Mouse (Mus musculus): Measurements from ENCODE around the gene Eaf2. TPM values are rescaled to one million over a fixed set of nuclear protein-coding genes. Genes with fewer than 3 reads are reported as not detected.

Eaf2 gene
- 0.87 TPM for polyA plus RNA-seq (2017; shearing (Covaris generic))

DNA sequence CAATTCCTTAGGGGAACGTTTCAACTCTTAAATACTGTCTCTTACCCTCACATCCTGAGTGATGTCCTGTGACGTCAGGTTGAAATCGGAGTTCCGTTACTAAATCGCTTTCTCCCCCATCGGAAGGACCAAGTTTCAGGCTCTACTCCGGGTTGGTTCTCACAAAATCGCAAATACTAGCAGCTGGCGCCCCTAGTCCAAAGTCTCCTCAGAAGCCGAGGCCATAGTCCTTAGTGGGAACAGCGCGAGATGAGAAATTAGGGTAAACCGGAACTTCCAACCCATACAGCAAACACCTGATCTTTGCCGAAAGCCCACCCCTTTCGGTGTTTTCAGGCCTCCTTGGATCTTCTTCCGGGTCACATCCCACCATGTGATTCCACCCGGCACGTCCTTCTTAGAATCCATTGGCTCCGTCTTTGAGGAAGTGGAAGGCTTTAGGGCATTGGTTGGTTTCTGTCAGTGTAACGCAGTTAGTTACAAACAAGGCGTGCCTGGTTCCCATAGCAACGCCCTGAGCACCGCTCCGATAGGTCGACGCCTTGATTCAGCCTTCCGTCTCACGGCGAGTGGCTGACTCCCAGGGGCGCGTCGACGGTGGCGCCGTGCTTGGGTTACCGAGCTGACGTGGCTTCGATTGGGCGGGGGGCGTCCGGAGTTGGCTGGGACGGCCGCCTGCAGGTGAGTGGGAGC, at the start of gene Eaf2, which contains the start of gene Golgb1:
Gene Eaf2, minus strand, starts transcription at position 421 of the 693 bp plus-strand sequence.
Gene Golgb1, plus strand, starts transcription at position 558 of the 693 bp plus-strand sequence.

DNA sequence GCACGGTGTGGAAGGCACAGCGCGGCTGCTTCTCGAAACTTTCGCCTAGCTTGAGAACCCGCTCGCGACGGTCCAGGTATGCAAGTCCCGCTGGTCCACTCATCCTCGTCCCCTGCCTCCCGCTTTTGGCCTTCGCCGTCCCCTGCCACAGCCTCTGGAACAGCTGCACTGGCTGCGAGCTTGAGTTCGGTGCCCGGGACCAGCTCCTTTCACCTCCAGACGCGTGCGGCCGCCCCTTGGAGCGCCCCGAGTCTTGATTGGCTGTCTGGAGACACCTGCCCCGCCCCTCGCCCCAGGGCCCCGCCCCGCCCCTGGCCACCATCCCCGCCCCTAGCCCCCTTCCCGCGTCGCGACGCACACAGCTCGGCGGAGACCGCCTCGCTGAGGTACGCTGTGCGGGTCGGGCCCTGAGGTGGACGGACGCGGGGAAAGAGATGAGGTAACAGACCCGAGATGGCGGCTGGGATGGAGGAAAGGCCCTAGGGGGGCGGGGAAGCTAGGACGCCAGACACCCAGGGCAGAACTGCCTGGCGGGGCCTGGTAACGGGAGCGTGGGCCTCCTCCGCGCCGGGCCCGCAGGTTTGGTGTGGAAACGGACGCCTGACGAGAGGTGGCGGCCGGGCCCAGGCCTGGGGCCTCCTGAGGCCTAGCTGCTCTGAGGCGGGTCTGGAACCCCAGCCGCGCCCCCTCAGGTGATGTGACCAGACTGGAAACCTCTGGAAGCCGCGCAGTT, 46.6 kb downstream of the Eaf2 start, which contains the start of gene Iqcb1:
Gene Iqcb1, plus strand, starts transcription at position 332 of the 733 bp plus-strand sequence.

DNA sequence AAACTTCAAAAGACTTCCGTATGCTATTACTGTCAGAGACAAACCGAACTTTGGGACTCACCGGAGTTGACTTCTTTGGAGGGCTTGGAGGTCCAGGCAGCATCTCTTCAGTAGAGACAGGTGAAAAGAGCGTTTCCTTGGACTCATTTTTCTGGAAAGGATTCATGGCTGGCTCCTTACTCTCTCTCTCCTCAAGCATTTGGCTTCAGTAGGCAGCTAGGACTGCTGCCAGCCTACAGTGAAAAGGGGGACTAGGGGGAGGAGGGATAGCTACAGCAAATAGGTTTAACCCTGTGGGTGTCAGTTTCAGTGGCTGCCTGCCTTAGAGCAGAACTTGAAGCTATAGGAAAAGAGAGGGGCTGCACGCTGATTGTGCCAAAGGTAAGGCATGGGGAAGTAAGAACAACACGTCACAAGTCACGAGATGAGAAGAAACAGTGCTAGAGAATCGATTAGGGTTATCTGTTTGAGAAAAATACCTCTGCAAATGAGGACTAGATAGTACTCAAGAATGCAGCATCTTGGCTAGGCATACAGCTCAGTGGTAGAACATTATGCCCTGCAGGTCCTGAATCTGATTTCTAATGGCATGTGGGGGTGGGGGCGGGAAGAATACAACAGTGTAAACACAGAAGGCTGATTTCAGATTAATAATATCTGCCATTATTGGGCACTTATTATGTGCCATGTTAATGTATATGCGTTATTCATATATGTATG, 90.0 kb downstream of the Eaf2 start, which contains the start of gene Slc15a2:
Gene Slc15a2, minus strand, starts transcription at position 369 of the 720 bp plus-strand sequence.

Other genes with a start within 250 kb of the Eaf2 start
- gene Cd86, start 208.9 kb downstream of the Eaf2 start, polyA plus RNA-seq (2017; shearing (Covaris generic)): 8.4 TPM
- gene Ildr1, start 181.0 kb downstream of the Eaf2 start, polyA plus RNA-seq (2017; shearing (Covaris generic)): 11.6 TPM
- gene Slc15a2, start 90.0 kb downstream of the Eaf2 start, polyA plus RNA-seq (2017; shearing (Covaris generic)): 19.9 TPM
- gene Iqcb1, start 46.6 kb downstream of the Eaf2 start, polyA plus RNA-seq (2017; shearing (Covaris generic)): 29.9 TPM
- gene Golgb1, start 137 bp upstream of the Eaf2 start, polyA plus RNA-seq (2017; shearing (Covaris generic)): 30.2 TPM
- gene Hcls1, start 60.0 kb upstream of the Eaf2 start, polyA plus RNA-seq (2017; shearing (Covaris generic)): 105 TPM
- 0.66 TPM for gene Fbxo40, start 115.5 kb upstream of the Eaf2 start, polyA plus RNA-seq (2017; shearing (Covaris generic))
- gene Polq, start 136.8 kb upstream of the Eaf2 start, polyA plus RNA-seq (2017; shearing (Covaris generic)): 1.5 TPM

Data from effector memory CD4-positive, alpha-beta T cell, adult 7 months (primary cell).